In genomic region chr19:4745057-4745456, GRCm38 (mm10) we compare ENCODE assay signal across 10 mouse cellular contexts. TPM values are rescaled to one million over a fixed set of nuclear protein-coding genes. Genes with fewer than 3 reads are reported as not detected.
DNase-seq lines count a peak whose midpoint lies in the region; ATAC-seq and TF ChIP-seq lines count a peak whose summit lies in the region.
"Had no signal": no experiment of that assay in that cellular context is flagged by ENCODE, and none has a peak within 500 bp of the region (broad histone marks: within the 10 kb centered on the region; RNA-seq: fewer than 3 reads in every experiment).

No protein-coding gene starts in this region.

- no peak overlapping the region for H3K27ac ChIP-seq in forebrain, embryonic 14.5 days (ENCODE audit: low read depth, low read length)
- H3K27ac ChIP-seq in forebrain, embryonic 13.5 days: no peak overlapping the region
- peak overlapping the region; percentile 63; the same call in 1 of the 2 replicates for H3K27ac ChIP-seq in left cerebral cortex, adult 2 months
- H3K27ac ChIP-seq in intestine, embryonic 15.5 days: no peak overlapping the region

- WGBS in forebrain, embryonic 14.5 days: 60% methylated on average over 9 of the region's 9 CpGs
- 70% methylated on average over 9 of the region's 9 CpGs for WGBS in forebrain, embryonic 13.5 days
- WGBS in intestine, embryonic 15.5 days: 46% methylated on average over 9 of the region's 9 CpGs

- H3K9ac ChIP-seq in forebrain, embryonic 14.5 days (ENCODE audit: low read length): no peak overlapping the region
- no peak overlapping the region for H3K9ac ChIP-seq in forebrain, embryonic 13.5 days
- H3K9ac ChIP-seq in intestine, embryonic 15.5 days: no peak overlapping the region

- no peak overlapping the region for H3K4me2 ChIP-seq in forebrain, embryonic 14.5 days (ENCODE audit: low read length)
- H3K4me2 ChIP-seq in forebrain, embryonic 13.5 days: no peak overlapping the region
- H3K4me2 ChIP-seq in intestine, embryonic 15.5 days (replicated peaks): no peak overlapping the region

- no peaks in the 10 kb centered on the region for H3K27me3 ChIP-seq in forebrain, embryonic 14.5 days (replicated peaks; ENCODE audit: control insufficient read depth, insufficient read depth, low read length)
- H3K27me3 ChIP-seq in forebrain, embryonic 13.5 days: no peaks in the 10 kb centered on the region
- no peaks in the 10 kb centered on the region for H3K27me3 ChIP-seq in intestine, embryonic 15.5 days (replicated peaks)

- no peak for ATAC-seq in forebrain, embryonic 14.5 days
- ATAC-seq in forebrain, embryonic 13.5 days: no peak
- no peak for ATAC-seq in intestine, embryonic 15.5 days
- ATAC-seq: CD4-positive, CD25-positive, alpha-beta regulatory T cell, adult 4 months had no signal

- no peak for TF ChIP-seq CTCF in left cerebral cortex, adult 2 months (IDR thresholded peaks at IDR 0.05)

- DNase-seq in forebrain, embryonic 14.5 days (ENCODE audit: low spot score): peak; percentile 44
- peak in 1 of 2 experiments; percentile 18 for DNase-seq in left cerebral cortex, adult 2 months (ENCODE audit: extremely low spot score in 1 of 2, low spot score in 2 of 2)
- DNase-seq in left cerebral cortex, adult 9 months (ENCODE audit: low spot score in 2 of 2): no peak
- peak; percentile 77 for DNase-seq in NIH3T3 (ENCODE audit: low read depth)
- peak; percentile 59 to 73 for DNase-seq in cerebellum, postnatal 25 days
- DNase-seq in layer of hippocampus, adult 11-12 months (ENCODE audit: low spot score): no peak

- no peaks in the 10 kb centered on the region for H3K9me3 ChIP-seq in forebrain, embryonic 14.5 days (replicated peaks; ENCODE audit: control insufficient read depth, low read length)
- H3K9me3 ChIP-seq in forebrain, embryonic 13.5 days (replicated peaks): no peaks in the 10 kb centered on the region
- H3K9me3 ChIP-seq in intestine, embryonic 15.5 days: no peaks in the 10 kb centered on the region

- peaks cover 93% of the 10 kb centered on the region for H3K36me3 ChIP-seq in forebrain, embryonic 14.5 days (ENCODE audit: control insufficient read depth, insufficient read depth, low read length)
- peaks cover 89% of the 10 kb centered on the region for H3K36me3 ChIP-seq in forebrain, embryonic 13.5 days (ENCODE audit: poor library complexity, severe bottlenecking)
- no peaks in the 10 kb centered on the region for H3K36me3 ChIP-seq in intestine, embryonic 15.5 days

- H3K4me1 ChIP-seq in forebrain, embryonic 14.5 days (ENCODE audit: control insufficient read depth, insufficient read depth, low read length): no peaks in the 10 kb centered on the region
- no peaks in the 10 kb centered on the region for H3K4me1 ChIP-seq in forebrain, embryonic 13.5 days
- H3K4me1 ChIP-seq in intestine, embryonic 15.5 days (replicated peaks): peaks cover 5% of the 10 kb centered on the region

- no peak overlapping the region for H3K4me3 ChIP-seq in forebrain, embryonic 14.5 days (ENCODE audit: low read depth, low read length)
- no peak overlapping the region for H3K4me3 ChIP-seq in forebrain, embryonic 13.5 days
- H3K4me3 ChIP-seq in left cerebral cortex, adult 2 months: no peak overlapping the region
- H3K4me3 ChIP-seq in intestine, embryonic 15.5 days (replicated peaks): no peak overlapping the region

- intact Hi-C loops in left cerebral cortex, adult 2 months (cut with DNase I): loop anchor here (2.0 kb wide), 1 partner anchor 248 kb away; no protein-coding TSS in a partner anchor

RNA-seq across cellular contexts. Expression of gene Rbm4b, which starts 11.2 kb away (rescaled TPM):
- 185 and 194 TPM in 2 replicates for polyA plus RNA-seq in forebrain, embryonic 14.5 days (2014; fragmentation: Nextera tagmentation; extraction: Ambion mirVana)
- 188 and 192 TPM in 2 replicates for polyA plus RNA-seq in forebrain, embryonic 13.5 days (2015; fragmentation: Nextera tagmentation; extraction: Ambion mirVana)
- 10 to 100 TPM; 16.3 to 18.2 TPM for total RNA-seq in left cerebral cortex, adult 2 months (2021)
- 47.1 and 47.4 TPM in 2 replicates for polyA plus RNA-seq in intestine, embryonic 15.5 days (2015; fragmentation: Nextera tagmentation; extraction: Ambion mirVana)

RNA-seq across cellular contexts. Expression of gene Sptbn2, which starts 34.1 kb away (rescaled TPM):
- 25.0 and 31.9 TPM in 2 replicates for polyA plus RNA-seq in forebrain, embryonic 14.5 days (2014; fragmentation: Nextera tagmentation; extraction: Ambion mirVana)
- polyA plus RNA-seq in forebrain, embryonic 13.5 days (2015; fragmentation: Nextera tagmentation; extraction: Ambion mirVana): 18.1 and 20.8 TPM in 2 replicates
- 100 to 1,000 TPM; 561 to 597 TPM for total RNA-seq in left cerebral cortex, adult 2 months (2021)
- 1.4 and 1.7 TPM in 2 replicates for polyA plus RNA-seq in intestine, embryonic 15.5 days (2015; fragmentation: Nextera tagmentation; extraction: Ambion mirVana)
- total RNA-seq: megakaryocyte progenitor cell, adult 5-6 weeks had no signal

RNA-seq across cellular contexts. Expression of gene Gm960, which starts 46.6 kb away (rescaled TPM):
- polyA plus RNA-seq in forebrain, embryonic 14.5 days (2014; fragmentation: Nextera tagmentation; extraction: Ambion mirVana): 4.1 and 5.0 TPM in 2 replicates
- polyA plus RNA-seq in forebrain, embryonic 13.5 days (2015; fragmentation: Nextera tagmentation; extraction: Ambion mirVana): 4.1 and 5.8 TPM in 2 replicates
- 1 to 10 TPM; 1.5 to 1.6 TPM for total RNA-seq in left cerebral cortex, adult 2 months (2021)
- 1.4 and 2.7 TPM in 2 replicates for polyA plus RNA-seq in intestine, embryonic 15.5 days (2015; fragmentation: Nextera tagmentation; extraction: Ambion mirVana)
- total RNA-seq: megakaryocyte progenitor cell, adult 5-6 weeks had no signal
- polyA plus RNA-seq: CD4-positive, CD25-positive, alpha-beta regulatory T cell, adult 4 months had no signal

RNA-seq across cellular contexts. Expression of gene Rbm4, which starts 48.6 kb away (rescaled TPM):
- polyA plus RNA-seq in forebrain, embryonic 14.5 days (2014; fragmentation: Nextera tagmentation; extraction: Ambion mirVana): 132 and 140 TPM in 2 replicates
- polyA plus RNA-seq in forebrain, embryonic 13.5 days (2015; fragmentation: Nextera tagmentation; extraction: Ambion mirVana): 103 TPM in 2 replicates
- 100 to 1,000 TPM in 1 of 2 experiments, 10 to 100 TPM in 1; 93.1 to 112 TPM for total RNA-seq in left cerebral cortex, adult 2 months (2021)
- polyA plus RNA-seq in intestine, embryonic 15.5 days (2015; fragmentation: Nextera tagmentation; extraction: Ambion mirVana): 43.8 and 51.0 TPM in 2 replicates

Comparison
In these comparisons a context has a peak if more than half of its experiments do, and no peak if none do; other contexts are left out.
1. DNase-seq: peak in forebrain, embryonic 14.5 days (single experiment), NIH3T3 (single experiment) and cerebellum, postnatal 25 days (2 of 2); none in left cerebral cortex, adult 9 months (0 of 2) and layer of hippocampus, adult 11-12 months (single experiment).